Mouse (Mus musculus) intestine, postnatal 0 days (tissue): Measurements from ENCODE around the gene Tecta. TPM values are rescaled to one million over a fixed set of nuclear protein-coding genes. Genes with fewer than 3 reads are reported as not detected.

ENCODE experiments used
- ATAC-seq: fragments of 200-750 bp; cut with Nextera tagmentation; 2 replicates; pipeline ENCODE4 v1.8.0; 2017; ENCODE audit warnings: mild to moderate bottlenecking, moderate TSS enrichment, moderate library complexity
- H3K27ac ChIP-seq: fragments of 300-500 bp; sonication (generic); 2 replicates; pipeline ENCODE4 v1.5.1; 2014; ENCODE audit warnings: mild to moderate bottlenecking, low read depth, low read length, moderate library complexity
- H3K27me3 ChIP-seq: fragments of 300-500 bp; sonication (generic); replicated peaks from 2 replicates; pipeline ENCODE4 v1.6.1; 2014; ENCODE audit warnings: low read length, mixed read lengths; ENCODE audit not compliant: control insufficient read depth, insufficient read depth
- H3K36me3 ChIP-seq: fragments of 300-500 bp; sonication (generic); 2 replicates; pipeline ENCODE4 v1.6.1; 2014; ENCODE audit warnings: mild to moderate bottlenecking, moderate library complexity; ENCODE audit not compliant: control insufficient read depth, insufficient read depth
- H3K4me1 ChIP-seq: fragments of 300-500 bp; sonication (generic); replicated peaks from 2 replicates; pipeline ENCODE4 v1.6.1; 2014; ENCODE audit warnings: antibody characterized with exemption, low read length, mixed read lengths; ENCODE audit not compliant: control insufficient read depth, insufficient read depth
- H3K4me2 ChIP-seq: fragments of 300-500 bp; sonication (generic); replicated peaks from 2 replicates; pipeline ENCODE4 v1.6.1; 2014; ENCODE audit warnings: low read depth, mild to moderate bottlenecking, moderate library complexity
- H3K4me3 ChIP-seq: fragments of 300-500 bp; sonication (generic); 2 replicates; pipeline ENCODE4 v1.5.1; 2014; ENCODE audit warnings: low read depth, low read length
- H3K9ac ChIP-seq: fragments of 300-500 bp; sonication (generic); 2 replicates; pipeline ENCODE4 v1.6.1; 2014; ENCODE audit warnings: mild to moderate bottlenecking, low read depth, low read length
- H3K9me3 ChIP-seq: fragments of 300-500 bp; sonication (generic); 2 replicates; pipeline ENCODE4 v1.6.1; 2016; ENCODE audit warnings: mixed run types; ENCODE audit not compliant: control insufficient read depth
- CTCF ChIP-seq: sonication (generic); IDR thresholded peaks from 2 replicates; pipeline ENCODE4 v1.5.1; 2016; ENCODE audit warnings: low read depth, mild to moderate bottlenecking, control low read depth, antibody characterized with exemption, moderate library complexity
- WGBS: fragments of 180-500 bp; shearing (Covaris S2); extraction: QIAGEN DNeasy Blood & Tissue Kit; methylation state at CpG from one replicate; pipeline ENCODE4 v1.1.7; 2014; 5-methylcytosine and 5-hydroxymethylcytosine counted together
- microRNA-seq: library from miRNA; unstranded; fragments of <30 nt; microRNA quantifications from one replicate; pipeline ENCODE4, GENCODE M21; 2016
- polyA plus RNA-seq: library from polyadenylated mRNA; unstranded; fragments of >200 nt; fragmentation: Nextera tagmentation; extraction: Ambion mirVana; gene quantifications from 2 replicates; pipeline ENCODE4 v1.2.1, GENCODE M21; 2015

Tecta gene
- polyA plus RNA-seq, 1 experiment from 2014 or later = 0.04 TPM

DNA sequence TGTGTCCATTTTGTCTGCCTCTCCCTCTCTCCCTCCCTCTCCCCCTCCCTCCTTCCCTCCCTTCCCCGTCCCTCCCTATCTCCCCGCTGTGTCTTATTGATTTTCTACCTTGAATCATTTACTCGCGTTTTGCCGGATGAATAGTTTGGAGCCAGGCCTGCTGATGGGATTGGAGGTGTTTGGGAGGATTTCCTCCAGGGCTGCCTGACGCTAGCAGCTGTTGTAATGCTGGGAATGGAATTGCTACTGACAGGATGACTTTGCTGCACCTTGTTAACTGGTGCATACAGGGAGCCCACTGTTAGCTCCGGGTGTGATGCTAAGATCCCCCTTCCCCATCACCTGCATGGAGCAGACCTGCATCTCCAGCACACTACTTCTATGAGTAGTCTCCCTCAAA, 106.7 kb downstream of the Tecta start:
- no peaks in the 10 kb centered on the region for H3K9me3 ChIP-seq
- H3K9ac ChIP-seq = no peak overlapping the region
- H3K4me2 ChIP-seq = no peak overlapping the region
- no peaks in the 10 kb centered on the region for H3K27me3 ChIP-seq
- no peak for TF ChIP-seq CTCF
- no peak for ATAC-seq
- H3K4me3 ChIP-seq = no peak overlapping the region
- WGBS = 43% methylated on average over 7 of the region's 7 CpGs
- no peak overlapping the region for H3K27ac ChIP-seq
- no peaks in the 10 kb centered on the region for H3K36me3 ChIP-seq
- no peaks in the 10 kb centered on the region for H3K4me1 ChIP-seq

DNA sequence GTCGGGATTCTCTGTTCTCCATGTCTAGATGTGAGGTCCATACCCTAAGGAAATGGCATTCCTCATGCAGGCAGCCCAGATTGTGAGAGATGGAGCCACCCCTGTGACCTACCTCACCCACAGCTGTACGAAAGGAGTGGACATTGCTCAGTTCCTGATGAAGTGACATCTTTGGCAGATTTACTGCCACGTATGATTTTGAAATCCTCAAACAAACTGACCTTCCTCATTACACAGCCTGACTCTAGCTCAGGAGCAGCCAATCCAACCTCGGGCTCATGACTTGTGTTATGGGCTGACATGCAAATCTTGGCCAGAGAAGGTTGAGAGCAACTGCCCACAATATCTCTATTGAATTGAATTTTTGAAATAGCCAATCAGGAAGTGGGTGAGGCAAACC, 120.1 kb downstream of the Tecta start:
- no peak for TF ChIP-seq CTCF

More for the DNA sequence above, 120.1 kb downstream of the Tecta start:
- no peak overlapping the region for H3K27ac ChIP-seq
- H3K4me2 ChIP-seq = no peak overlapping the region
- H3K9ac ChIP-seq = no peak overlapping the region
- no peak overlapping the region for H3K4me3 ChIP-seq
- no peaks in the 10 kb centered on the region for H3K4me1 ChIP-seq
- H3K9me3 ChIP-seq = no peaks in the 10 kb centered on the region
- no peaks in the 10 kb centered on the region for H3K27me3 ChIP-seq
- H3K36me3 ChIP-seq = no peaks in the 10 kb centered on the region
- WGBS = 34% methylated on average over 4 of the region's 4 CpGs
- no peak for ATAC-seq

Small RNAs within 50 kb of the gene (microRNA-seq; reads per million reads assigned to microRNA genes)
- gene Gm44311 = not detected

Other genes starting within 250 kb of the Tecta start
- 79.8 and 87.7 TPM in 2 replicates for gene Sc5d, start 135.7 kb downstream of the Tecta start, polyA plus RNA-seq
- 12.2 and 16.0 TPM in 2 replicates for gene Tbcel, start 107.9 kb upstream of the Tecta start, polyA plus RNA-seq